Mouse (Mus musculus): ENCODE data around the gene Lypd5.

Gene Lypd5

DNA sequence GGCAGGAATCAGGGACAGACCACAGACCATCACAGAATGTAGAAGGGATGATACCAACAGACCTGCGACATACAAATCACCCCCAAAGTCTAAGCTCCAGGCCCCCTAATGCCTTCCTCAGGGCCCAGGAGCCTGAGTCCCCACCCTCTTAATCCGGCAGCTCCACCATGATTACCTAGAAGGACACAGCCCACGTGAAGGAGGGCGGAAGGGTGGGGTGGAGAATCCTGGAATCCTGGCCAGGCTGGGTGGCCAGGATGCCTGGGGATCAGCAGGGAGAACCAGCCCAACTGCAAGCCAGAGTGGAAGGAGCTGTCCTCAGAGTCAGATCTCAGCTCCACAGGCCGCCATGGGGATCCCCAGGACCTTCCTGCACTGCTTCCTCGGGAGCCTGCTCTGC lies at the start of gene Lypd5:
TSS of gene Lypd5 (plus strand) at position 301 of the 400 bp plus-strand sequence.
- DNase-seq (ENCODE audit: low read depth, low spot score) = no peak

GRCm38 (mm10) chr7:24299823-24300481 lies 49.0 kb upstream of the Lypd5 start:
- no peak for DNase-seq (ENCODE audit: low read depth, low spot score)

DNA sequence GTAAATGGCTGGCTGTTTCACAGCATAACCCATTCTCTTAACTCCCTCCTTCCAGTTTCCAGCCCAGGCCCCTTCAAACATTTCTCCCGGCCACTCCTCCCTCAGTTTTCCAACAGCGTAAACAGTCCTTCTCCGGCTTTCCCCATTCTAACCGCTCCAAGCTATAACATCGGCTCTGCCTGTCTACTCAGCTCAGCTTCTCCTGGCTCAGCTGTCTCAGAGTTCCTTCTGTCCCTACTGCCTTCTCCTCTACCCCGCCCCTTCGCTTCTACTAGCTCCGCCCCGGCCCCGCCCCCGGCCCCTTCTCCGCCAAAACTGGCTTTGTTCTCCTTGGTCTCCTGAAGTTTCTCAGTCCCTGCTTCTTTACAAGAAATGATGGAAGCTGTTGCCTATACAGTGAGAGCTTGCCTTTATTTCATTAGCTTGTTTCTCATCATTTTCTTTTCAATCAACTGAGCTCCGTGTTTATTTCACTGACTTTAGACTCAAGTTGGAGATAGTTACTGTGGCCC lies 48.2 kb upstream of the Lypd5 start, which contains the start of gene Zfp61:
TSS of gene Zfp61 (minus strand) at position 462 of the 512 bp plus-strand sequence.
- peak; percentile 36 for DNase-seq (ENCODE audit: low read depth, low spot score)

- no peak for DNase-seq (ENCODE audit: low read depth, low spot score)
These were observed 33.0 kb upstream of the Lypd5 start for GRCm38 (mm10) chr7:24315726-24316566.

- peak; percentile 90 for DNase-seq (ENCODE audit: low read depth, low spot score)
These were observed 32.4 kb upstream of the Lypd5 start, which contains the start of gene Zfp94 for GRCm38 (mm10) chr7:24316567-24317092. Gene Zfp94, minus strand, starts transcription at chr7:24316666.

GRCm38 (mm10) chr7:24318942-24319341 lies 30.1 kb upstream of the Lypd5 start:
- DNase-seq (ENCODE audit: low read depth, low spot score) = no peak

GRCm38 (mm10) chr7:24322593-24322992 lies 26.4 kb upstream of the Lypd5 start:
- no peak for DNase-seq (ENCODE audit: low read depth, low spot score)

DNA sequence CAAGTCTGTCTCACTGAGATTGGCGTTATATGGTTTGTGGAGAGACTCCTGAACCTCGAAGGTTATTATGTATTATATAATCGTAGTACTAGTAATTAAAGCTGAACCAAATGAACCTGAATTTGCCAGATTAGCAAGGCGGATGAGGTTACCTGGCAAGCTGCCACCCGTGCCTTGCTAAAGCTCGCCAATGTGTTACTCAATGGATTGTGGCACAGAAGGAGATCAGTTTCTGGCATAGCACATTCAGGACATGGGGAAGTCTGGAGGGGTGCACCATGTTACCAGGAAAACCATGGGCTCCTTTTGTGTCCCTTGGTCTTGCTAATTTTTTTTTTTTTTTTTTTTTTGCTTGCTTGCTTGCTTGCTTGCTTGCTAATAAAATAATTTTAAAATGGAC lies 23.8 kb upstream of the Lypd5 start:
- no peak for DNase-seq (ENCODE audit: low read depth, low spot score)

GRCm38 (mm10) chr7:24325675-24326128 lies 23.3 kb upstream of the Lypd5 start:
- DNase-seq (ENCODE audit: low read depth, low spot score) = no peak

- DNase-seq (ENCODE audit: low read depth, low spot score) = no peak
These were observed 22.5 kb upstream of the Lypd5 start for GRCm38 (mm10) chr7:24326273-24327135.

DNA sequence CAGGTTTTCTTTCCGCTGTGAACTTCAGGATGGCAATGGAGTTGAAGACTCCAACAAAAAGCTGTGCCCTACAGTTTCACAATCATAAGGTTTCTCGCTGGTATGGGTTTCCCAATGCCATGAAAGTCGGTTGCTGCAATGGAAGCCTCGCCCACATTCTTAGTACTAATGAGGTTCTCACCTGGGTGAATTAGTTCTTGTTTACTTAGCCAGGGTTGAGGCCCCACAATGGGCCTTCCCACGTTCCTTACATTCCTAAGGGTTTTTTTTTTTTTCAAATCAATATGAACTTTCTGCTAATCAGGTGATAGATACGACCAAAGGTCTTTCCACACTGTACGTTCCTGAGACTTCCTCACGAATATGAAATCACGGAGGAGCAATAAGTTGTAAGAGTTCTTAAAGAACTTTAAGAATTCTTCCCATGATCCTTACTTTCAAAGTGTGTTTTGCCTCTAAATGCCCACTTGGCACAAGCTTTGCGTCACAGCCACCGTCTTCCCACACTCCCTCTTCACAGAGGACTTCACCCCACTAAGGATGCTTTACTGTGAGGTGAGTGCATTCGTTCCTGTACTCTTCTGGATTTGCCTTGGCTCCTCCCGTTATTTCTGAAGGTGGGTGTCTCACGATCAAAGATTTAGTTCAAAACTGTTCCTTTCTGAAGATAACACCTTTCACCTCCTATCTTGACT lies 21.6 kb upstream of the Lypd5 start:
- DNase-seq (ENCODE audit: low read depth, low spot score) = no peak

DNA sequence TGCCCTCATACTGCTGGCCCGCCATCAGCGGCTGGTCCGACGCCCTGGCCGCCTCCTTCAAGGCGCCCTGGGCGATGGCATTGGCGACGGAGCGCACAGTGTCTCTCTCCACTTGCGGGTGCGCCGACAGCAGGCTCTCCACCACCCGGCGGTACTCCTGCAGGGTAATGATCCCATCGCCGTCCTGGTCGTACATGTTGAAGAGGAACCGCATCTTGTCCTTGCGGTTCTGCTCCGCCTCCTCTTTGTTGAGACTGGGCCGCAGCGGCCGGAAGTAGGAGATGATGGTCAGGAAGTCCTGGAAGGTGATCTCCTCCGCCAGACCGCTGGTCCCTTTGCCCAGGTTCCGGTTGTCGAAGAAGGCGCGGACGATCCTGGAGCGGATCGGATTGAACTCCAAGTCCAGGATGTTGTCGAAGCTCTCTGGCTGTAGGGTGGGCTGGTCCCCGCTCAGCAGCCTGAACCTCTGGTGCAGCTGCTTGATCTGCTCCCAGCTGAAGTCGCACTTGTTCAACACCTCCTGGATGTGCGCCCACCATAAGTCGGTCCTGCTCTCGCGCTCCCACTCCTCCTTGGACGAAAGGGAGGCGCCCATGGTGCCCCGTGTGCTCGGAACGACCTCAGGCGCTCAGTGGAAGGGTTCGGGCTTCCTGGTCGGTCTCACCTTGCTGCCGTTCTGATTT lies 15.6 kb upstream of the Lypd5 start, which contains the start of gene Tescl:
TSS of gene Tescl (minus strand) at position 633 of the 683 bp plus-strand sequence.
- DNase-seq (ENCODE audit: low read depth, low spot score) = no peak

DNA sequence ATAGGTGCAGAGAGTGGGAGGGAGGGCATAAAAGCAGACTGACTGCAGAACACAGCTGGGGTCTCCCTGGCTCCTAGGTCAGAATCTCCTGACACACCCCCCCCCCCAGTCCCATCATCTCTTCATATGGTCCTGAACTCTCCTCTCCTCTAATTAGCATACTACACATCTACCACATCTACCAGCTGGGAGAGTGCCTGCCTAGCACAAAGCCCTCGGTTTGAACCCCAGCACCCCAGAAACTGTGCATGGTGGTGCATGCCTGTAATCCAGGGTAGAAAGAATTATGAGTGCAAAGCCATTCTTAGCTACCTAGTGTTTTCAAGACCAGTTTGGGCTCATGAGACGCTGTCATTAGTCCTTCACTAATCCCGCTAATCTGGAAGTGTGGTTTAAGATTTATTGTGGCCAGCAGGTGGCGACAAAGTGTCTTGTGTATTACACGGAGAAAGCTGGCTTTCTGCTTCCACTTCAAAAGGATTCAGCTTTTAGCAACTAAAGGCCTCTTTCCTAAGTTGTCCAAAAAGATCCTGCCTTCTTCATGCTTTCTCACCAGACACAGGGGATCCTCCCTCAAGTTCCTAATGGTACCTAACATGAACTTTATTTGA lies 13.2 kb upstream of the Lypd5 start:
- peak; percentile 20 for DNase-seq (ENCODE audit: low read depth, low spot score)

- no peak for DNase-seq (ENCODE audit: low read depth, low spot score)
These were observed 10.8 kb upstream of the Lypd5 start for GRCm38 (mm10) chr7:24338241-24338640.

DNA sequence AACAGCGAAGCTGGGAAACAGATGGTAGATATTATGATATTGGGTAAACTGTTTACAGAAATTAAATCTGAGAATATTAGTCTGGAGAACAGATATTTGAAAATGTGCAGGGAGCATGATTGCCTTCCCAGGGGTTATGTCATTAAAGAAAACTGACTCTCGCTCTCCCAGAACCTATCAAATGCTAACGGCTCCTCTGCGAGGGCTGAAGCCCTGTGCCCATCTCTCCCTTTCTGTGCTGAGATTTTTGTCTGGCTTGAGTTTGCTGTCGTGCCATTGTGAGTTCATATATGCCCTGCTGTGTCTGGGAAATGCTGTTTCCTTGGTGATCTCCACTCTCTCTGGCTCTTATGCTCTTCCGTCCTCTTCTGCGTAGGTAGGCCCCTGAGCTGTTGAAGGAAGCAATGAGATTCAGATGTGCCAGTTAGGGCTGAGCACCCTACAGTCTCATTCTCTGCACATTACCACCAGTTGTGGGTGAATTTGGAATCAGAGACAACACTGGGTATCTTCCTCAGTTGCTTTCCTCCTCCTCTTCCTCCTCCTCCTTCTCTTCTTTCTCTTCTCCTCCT lies 5.2 kb upstream of the Lypd5 start:
- no peak for DNase-seq (ENCODE audit: low read depth, low spot score)

GRCm38 (mm10) chr7:24346444-24346843 lies 2.6 kb upstream of the Lypd5 start:
- no peak for DNase-seq (ENCODE audit: low read depth, low spot score)

GRCm38 (mm10) chr7:24355646-24356045 lies 6.7 kb downstream of the Lypd5 start:
- DNase-seq (ENCODE audit: low read depth, low spot score) = no peak

DNA sequence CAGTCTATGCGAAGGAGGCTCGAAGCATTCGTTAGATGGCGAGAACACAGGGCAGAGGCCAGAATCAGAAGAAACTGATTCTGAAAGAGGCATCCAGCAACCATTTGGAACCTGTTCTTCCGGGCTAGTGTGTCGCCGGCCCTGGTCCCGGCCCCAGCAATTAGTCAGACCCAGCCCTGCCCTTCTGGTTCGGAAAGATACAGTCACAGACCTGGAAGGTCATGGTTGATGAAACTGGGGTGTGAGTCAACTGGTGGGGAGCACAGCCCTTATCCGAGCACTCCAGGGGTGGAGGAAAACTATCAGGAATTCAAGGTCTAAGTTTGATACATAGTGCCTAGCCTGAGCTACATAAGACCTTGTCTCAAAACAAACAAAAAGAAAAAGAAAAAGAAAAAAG lies 7.1 kb downstream of the Lypd5 start:
- no peak for DNase-seq (ENCODE audit: low read depth, low spot score)

DNA sequence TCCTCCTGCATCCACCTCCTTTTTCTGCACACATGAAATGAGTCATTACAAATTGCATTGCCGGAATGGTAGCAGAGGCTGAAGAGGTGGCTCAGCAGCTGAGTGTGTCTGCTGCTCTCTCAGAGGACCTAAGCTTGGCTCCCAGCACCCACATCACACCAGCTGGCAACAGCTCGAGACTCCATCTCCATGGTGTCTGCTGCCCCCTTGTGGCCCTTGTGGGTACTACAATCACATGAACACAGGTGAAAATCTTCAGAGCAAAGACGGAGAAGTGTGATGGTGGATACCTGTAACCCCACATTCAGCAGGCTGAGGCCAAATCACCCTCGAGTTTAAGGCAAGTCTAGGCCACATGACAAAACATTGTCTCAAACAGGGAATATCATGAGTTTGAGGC lies 8.9 kb downstream of the Lypd5 start:
- DNase-seq (ENCODE audit: low read depth, low spot score) = no peak
